Mouse (Mus musculus): ENCODE data around the gene Rab27a. TPM values are rescaled to one million over a fixed set of nuclear protein-coding genes. Genes with fewer than 3 reads are reported as not detected.

Rab27a gene
- polyA plus RNA-seq, 1 experiment from 2014 or later = 4.6 TPM

Small RNAs within 50 kb of the gene (microRNA-seq; reads per million reads assigned to microRNA genes)
- gene Gm27353 = not detected

Other genes with a start within 250 kb of the Rab27a start
- 0.40 and 0.51 TPM in 2 replicates for gene Prtg, start 238.0 kb upstream of the Rab27a start, polyA plus RNA-seq (2015; fragmentation: Nextera tagmentation; extraction: Ambion mirVana)
- gene Pygo1, start 119.2 kb upstream of the Rab27a start, polyA plus RNA-seq (2015; fragmentation: Nextera tagmentation; extraction: Ambion mirVana) = 12.0 and 13.4 TPM in 2 replicates
- gene Dyx1c1, start 86.1 kb upstream of the Rab27a start, polyA plus RNA-seq (2015; fragmentation: Nextera tagmentation; extraction: Ambion mirVana) = 2.4 and 2.5 TPM in 2 replicates
- not detected in 2 replicates for gene Gm44503, start 86.0 kb upstream of the Rab27a start, polyA plus RNA-seq (2015; fragmentation: Nextera tagmentation; extraction: Ambion mirVana)
- 23.6 and 24.3 TPM in 2 replicates for gene Ccpg1os, start 59.5 kb upstream of the Rab27a start, polyA plus RNA-seq (2015; fragmentation: Nextera tagmentation; extraction: Ambion mirVana)
- 49.6 and 50.7 TPM in 2 replicates for gene Ccpg1, start 59.4 kb upstream of the Rab27a start, polyA plus RNA-seq (2015; fragmentation: Nextera tagmentation; extraction: Ambion mirVana)
- gene Pigb, start 4.5 kb upstream of the Rab27a start, polyA plus RNA-seq (2015; fragmentation: Nextera tagmentation; extraction: Ambion mirVana) = 14.6 and 17.3 TPM in 2 replicates
- gene Khdc3, start 57.0 kb downstream of the Rab27a start, polyA plus RNA-seq (2015; fragmentation: Nextera tagmentation; extraction: Ambion mirVana) = 0.12 and 0.24 TPM in 2 replicates
- not detected in 2 replicates for gene Gm20509, start 57.6 kb downstream of the Rab27a start, polyA plus RNA-seq (2015; fragmentation: Nextera tagmentation; extraction: Ambion mirVana)
- 93.9 and 98.9 TPM in 2 replicates for gene Rsl24d1, start 68.6 kb downstream of the Rab27a start, polyA plus RNA-seq (2015; fragmentation: Nextera tagmentation; extraction: Ambion mirVana)

Measured in hindbrain, embryonic 16.5 days (tissue).